Mouse (Mus musculus) hematopoietic stem cell, adult 5-6 weeks (primary cell): ENCODE measurements around the gene Greb1. TPM values are rescaled to one million over a fixed set of nuclear protein-coding genes. Genes with fewer than 3 reads are reported as not detected.
A peak's percentile ranks its signal among the peaks of the same experiment; 100 is the strongest.

ENCODE experiments used
- ATAC-seq, 2 experiments: fragments of 125-278 bp in 1 of 2; replicated peaks in 1 of 2; 2 replicates each; pipeline ENCODE4 v1.8.0; 2016 to 2017; ENCODE audit warnings: inconsistent platforms in 2 of 2, mild to moderate bottlenecking in 2 of 2, moderate number of reproducible peaks in 2 of 2, low read depth in 1 of 2, moderate TSS enrichment in 1 of 2; ENCODE audit not compliant: low FRiP score in 2 of 2, poor library complexity in 2 of 2, severe bottlenecking in 2 of 2, insufficient read depth in 1 of 2, low TSS enrichment in 1 of 2
- total RNA-seq: library from RNA; stranded (forward); fragments of 172-1452, 232-1000 nt; gene quantifications from 2 replicates; pipeline ENCODE4 v1.2.3, GENCODE M21; 2017

The Greb1 gene
- total RNA-seq, 1 experiment from 2014 or later: not detected

GRCm38 (mm10) chr12:16778523-16778922 lies 22.2 kb downstream of the Greb1 start:
- ATAC-seq: no peak

- no peak for ATAC-seq
Measured at GRCm38 (mm10) chr12:16775351-16775750, 25.3 kb downstream of the Greb1 start.

- ATAC-seq: no peak
Measured at GRCm38 (mm10) chr12:16774605-16775004, 26.1 kb downstream of the Greb1 start.

GRCm38 (mm10) chr12:16769601-16770165 lies 31.0 kb downstream of the Greb1 start:
- no peak for ATAC-seq

DNA sequence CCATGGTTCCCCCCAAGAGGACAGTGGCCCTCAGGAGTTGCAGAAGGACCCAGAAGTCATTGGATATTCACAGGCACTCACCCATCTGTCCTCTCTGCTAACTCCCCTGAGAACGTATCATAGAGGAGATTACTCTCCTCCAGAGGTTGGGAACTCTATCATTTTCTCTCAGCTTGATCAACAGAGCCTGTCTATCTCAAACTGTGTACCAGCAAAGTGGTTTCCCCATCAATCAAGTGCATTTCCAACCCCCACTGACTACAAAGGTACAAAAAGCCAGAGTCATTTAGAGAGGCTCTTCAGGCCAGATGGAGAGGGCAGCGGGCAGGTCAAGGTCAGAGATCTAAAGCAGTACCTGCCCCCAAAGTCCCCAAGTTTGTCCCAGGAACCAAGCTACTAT lies 32.0 kb downstream of the Greb1 start:
- no peak for ATAC-seq

- ATAC-seq: no peak
Measured at GRCm38 (mm10) chr12:16768251-16768650, 32.4 kb downstream of the Greb1 start.

GRCm38 (mm10) chr12:16764776-16765445 lies 35.8 kb downstream of the Greb1 start:
- ATAC-seq: no peak

GRCm38 (mm10) chr12:16763649-16764422 lies 36.9 kb downstream of the Greb1 start:
- ATAC-seq: no peak

DNA sequence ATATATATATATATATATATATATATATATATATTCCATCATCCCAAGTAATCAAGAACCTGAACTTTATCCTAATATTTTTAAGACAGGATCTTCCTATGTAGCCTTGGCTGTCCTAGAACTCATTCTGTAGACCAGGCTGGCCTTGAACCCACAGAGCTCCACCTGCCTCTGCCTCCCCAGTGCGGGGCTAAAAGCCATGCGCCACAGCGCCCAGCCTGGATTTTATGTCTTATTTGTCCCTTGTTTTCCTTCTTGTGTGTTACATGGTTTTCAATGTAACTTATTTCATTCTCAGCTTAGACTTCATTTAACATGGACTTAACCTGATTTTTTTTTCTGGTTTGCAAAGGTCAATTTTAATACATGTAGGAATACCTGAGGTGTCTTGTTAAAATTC lies 39.2 kb downstream of the Greb1 start:
- no peak for ATAC-seq

DNA sequence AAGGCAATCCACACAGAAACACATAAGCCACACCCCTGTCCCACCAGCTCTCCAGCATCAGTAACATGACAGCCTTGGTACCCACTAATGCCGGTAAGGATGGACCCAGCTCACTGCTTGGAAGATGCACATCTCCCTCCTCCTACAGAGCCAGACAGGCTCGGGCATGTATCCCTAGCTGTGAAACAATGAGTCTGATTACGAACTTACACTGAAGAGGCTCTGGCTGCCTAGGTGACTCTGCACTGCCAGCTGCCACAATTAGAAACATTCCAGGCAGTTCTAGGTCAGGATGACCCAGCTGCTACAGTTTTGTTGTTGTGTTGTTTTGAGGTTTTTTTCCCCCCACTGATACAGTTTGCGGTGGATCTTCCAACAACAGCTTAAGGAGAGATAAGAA lies 40.4 kb downstream of the Greb1 start:
- ATAC-seq: no peak

DNA sequence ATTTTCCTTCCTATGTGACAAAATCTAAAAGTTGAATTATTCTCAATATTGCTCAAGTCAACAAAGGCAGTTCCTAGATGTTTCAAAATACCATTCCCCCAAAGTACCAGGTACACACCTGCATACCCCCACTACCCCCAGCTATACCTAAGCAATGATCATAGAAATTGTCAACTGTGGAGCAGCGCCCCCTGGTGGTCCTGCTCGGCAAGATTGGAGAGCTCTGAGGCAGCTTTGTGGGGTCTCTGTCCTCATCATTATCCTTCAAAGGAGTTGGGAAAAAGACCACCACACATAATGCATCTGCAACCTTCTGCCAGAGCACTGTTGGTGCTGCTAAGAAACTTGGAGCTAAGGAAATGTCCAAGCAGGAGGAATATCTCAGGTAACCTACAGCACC lies 46.4 kb downstream of the Greb1 start:
- ATAC-seq: no peak; a peak in 1 of 4 replicates

- ATAC-seq: no peak
Measured at GRCm38 (mm10) chr12:16753555-16753954, 47.1 kb downstream of the Greb1 start.

DNA sequence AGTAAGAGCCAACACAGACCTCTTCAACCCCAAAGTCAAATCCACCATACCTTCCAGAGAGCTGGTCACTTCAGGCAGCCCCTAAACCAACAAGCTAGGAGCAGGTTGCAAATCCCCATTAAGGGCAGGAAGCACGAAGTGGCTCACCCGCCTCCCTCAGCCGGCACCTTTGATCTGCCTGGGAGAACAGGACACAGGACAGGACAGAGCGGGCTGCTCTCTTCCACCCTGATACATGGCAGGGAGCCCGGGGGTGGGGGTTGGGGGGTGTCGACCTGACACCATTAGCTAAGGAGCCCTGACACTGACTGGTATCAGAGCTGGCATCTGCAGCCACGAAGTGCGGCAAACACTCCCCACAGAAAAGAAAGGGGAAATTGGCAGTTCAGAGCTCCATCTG lies 47.6 kb downstream of the Greb1 start:
- ATAC-seq: 0 out of 4 replicates have a peak, but pooled peaks of 1 of the 2 experiments have one; percentile 21

DNA sequence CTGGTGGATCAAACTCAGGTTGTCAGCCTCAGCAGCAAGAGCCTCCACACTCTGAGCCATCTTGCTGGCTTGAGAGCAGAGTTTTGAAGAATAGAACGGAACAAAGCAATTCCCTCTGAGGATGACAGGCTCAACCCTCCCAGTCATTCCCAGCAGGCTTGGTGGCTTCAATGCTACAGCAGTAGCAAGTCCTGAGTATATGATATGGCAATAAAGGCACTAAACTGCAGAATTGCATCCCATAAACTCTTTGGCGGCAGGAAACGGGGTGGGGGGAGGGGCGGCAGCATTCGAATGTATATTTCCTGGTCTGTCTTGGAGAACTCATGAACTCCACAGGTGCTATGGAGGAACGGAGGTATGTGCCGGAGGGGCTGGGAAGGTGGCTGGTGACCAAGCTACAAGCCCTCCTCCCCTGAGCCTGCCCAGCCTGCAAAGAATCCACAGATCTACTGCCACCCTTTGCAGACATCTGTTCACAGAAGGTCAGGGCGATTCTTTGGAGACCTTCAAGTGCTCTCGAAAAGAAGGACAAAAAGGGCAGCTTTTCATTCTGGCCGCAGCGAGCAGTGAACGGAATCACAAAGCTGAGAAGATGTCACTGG lies 48.3 kb downstream of the Greb1 start:
- ATAC-seq: no peak

- ATAC-seq: no peak
Measured at GRCm38 (mm10) chr12:16751609-16752008, 49.1 kb downstream of the Greb1 start.

DNA sequence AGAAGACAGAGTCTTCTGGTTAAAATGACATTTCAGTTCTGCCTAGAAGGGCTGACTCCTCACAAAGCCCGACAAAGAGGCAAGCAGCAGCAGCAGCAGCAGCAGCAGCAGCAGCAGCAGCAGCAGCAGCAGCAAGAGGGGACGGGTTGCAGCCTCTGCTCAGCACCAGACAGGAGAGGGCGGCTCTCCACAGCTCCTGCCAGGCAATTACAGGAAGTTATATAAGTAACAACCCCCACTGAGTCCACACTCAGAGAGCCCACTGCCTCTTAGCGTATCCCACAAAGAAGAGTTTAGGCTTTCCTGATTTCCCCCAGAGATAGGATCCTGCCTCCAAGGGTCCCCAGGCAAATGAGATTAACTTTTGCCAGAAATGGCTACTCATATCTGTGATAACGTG lies 60.6 kb downstream of the Greb1 start:
- ATAC-seq: peak; percentile 53 to 76; a peak in 3 of 4 replicates

DNA sequence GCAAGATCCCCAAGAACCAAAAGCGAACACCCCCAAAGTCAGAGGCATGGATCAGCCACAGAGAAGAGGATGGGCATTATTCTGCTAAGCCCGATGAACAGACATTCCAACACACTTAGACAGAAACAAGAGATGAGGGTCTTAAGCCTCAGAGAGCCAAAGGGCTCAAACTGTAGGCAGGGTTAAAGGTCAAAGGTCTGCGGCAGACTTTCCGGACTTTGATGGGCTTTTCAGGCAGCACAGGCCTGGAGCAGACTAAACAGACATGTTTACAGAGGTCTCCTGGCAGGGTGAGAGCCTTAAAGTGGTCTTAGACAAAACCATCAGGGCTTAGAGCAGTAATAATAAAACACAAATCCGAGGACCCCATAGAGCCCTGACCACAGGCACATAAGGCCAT lies 63.4 kb downstream of the Greb1 start:
- ATAC-seq: no peak

DNA sequence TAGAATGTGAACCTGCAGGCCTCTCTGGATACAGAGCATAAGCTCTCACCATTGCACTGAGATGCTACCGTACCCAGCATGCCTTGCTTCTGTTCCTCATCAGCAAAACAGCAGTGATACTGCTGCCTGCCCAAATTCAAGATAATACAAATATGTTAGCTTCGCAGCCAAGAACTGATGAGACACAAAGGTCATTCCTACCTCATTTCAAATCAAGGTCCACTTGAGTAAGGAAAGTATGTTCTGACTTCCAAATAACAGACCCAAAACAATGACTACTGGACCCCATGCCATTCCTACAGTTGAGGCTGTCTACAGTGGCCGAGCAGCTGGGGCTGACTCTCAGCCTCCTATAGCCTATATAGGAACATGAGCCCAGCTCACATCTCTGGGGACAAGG lies 66.0 kb downstream of the Greb1 start:
- ATAC-seq: no peak
